Mouse (Mus musculus): Measurements from ENCODE around the gene Clip2.

The Clip2 gene

DNA sequence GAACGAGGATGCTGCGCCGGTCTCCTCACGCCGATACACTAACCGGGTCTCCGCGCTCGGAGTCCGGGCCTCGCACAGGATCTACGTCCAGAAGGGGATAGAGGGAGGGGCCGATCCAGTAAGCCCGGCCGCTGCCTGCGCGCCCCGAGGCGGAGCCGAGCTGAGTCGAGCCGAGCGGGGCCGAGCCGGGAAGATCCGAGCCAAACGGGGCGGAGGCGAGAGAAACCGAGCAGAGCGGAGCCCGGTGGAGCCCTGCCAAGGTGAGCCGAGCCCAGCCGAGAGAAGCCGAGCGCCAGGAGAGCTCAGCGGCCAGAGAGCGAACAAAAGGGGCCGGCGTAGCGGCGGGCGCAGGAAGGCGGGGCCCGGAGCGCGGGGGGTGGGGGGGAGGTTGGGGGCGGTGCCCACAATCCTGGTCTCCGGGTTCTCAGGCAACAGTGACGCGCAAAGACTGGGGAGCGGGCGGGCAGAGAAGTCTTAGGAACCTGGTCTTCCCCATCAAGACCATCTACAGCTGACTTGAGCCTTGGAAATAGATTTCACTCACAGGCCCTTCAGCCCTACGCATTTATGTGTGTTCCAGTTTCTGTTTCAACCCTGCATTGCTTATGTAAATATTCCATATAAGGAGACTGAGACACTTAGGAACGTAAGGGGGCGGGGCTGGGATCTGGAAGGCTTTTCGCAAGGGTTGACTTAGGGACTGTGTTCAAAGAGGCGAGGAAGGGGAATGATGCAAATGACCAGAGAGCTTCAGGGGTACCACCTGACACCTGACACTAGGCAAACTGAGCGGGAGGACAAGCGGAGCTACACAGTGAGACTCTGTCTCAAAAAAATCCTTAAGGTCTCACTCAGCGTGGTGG, at the start of gene Clip2:
Gene Clip2 (minus strand): TSS at position 325 of the 863 bp plus-strand sequence.
- DNase-seq (ENCODE audit: low spot score) = peak; percentile 93

- no peak for DNase-seq (ENCODE audit: low spot score)
Observed at GRCm38 (mm10) chr5:134597711-134598110, 45.5 kb upstream of the Clip2 start.

GRCm38 (mm10) chr5:134593093-134593492, 40.9 kb upstream of the Clip2 start:
- no peak for DNase-seq (ENCODE audit: low spot score)

GRCm38 (mm10) chr5:134592026-134592581, 39.9 kb upstream of the Clip2 start:
- no peak for DNase-seq (ENCODE audit: low spot score)

- no peak for DNase-seq (ENCODE audit: low spot score)
Observed at GRCm38 (mm10) chr5:134589900-134590299, 37.7 kb upstream of the Clip2 start.

DNA sequence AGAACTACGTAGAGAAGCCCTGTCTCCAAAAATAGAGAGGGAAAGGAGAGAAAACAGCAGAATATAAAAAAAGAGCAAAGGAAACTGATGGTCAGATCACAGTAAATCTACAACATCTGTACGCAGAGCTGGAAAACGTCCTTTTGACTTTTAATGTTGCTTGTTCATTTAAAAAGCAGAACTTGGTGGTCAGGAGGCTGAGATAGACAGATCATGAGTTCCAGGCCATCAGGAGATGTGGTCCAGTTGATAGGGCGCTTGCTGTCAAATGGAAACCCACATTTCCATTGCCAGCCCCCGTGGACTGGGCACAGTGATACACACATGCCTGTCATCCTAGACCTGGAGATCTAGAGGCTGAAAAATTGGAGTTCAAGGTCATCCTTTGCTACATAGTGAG, 32.6 kb upstream of the Clip2 start:
- no peak for DNase-seq (ENCODE audit: low spot score)

DNA sequence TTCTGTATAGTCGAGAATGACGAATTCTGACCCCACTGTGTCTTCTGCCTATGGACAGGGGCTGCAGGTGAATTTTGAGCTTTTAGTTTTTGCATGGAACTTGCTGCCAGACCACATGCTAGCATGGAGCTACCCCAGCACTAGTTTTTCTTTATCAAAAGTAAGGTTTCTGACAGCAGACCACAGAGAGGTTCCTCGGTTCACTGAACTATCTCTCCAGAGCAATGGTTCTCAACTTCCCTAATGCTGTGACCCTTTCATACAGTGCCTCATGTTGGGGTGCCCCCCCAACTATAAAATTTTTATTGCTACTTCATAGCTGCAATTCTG, 31.6 kb upstream of the Clip2 start:
- DNase-seq (ENCODE audit: low spot score) = no peak

DNA sequence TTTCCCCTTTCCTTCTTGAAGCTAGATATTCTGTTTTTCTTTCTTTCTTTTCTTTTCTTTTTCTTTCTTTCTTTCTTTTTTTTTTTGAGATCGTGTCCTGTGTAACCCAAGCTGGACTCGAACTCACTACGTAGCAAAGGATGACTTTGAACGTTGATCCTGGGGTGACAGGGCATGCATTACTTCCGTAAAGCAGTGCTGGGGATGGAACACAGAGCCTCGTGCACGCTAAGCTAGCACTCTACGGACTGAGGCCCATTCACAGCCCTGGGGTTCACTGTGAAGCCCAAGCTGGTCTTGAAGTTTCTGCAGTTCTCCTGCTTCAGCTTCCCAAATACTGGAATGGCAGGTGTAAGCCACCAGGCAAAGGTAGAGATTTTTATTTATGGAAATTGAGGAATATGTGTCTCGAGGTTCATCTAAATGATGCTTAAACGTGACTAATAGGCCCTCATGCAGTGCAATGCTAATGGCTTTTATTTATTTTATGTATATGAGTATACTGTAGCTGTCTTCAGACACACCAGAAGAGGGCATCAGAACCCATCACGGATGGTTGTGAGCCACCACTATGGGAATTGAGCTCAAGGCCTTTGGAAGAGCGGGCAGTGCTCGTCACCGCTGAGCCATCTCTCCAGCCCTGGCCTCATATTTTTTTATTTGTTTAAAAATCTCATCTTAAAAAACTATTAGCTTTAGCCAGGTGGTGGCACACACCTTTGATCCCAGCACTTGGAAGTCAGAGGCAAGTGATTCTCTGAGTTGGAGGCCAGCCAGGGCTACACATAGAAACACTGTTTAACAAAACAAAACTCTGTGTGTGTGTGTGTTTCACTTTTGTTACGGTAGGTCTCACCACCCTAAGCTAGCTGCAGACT, 31.0 kb upstream of the Clip2 start:
- DNase-seq (ENCODE audit: low spot score) = no peak

DNA sequence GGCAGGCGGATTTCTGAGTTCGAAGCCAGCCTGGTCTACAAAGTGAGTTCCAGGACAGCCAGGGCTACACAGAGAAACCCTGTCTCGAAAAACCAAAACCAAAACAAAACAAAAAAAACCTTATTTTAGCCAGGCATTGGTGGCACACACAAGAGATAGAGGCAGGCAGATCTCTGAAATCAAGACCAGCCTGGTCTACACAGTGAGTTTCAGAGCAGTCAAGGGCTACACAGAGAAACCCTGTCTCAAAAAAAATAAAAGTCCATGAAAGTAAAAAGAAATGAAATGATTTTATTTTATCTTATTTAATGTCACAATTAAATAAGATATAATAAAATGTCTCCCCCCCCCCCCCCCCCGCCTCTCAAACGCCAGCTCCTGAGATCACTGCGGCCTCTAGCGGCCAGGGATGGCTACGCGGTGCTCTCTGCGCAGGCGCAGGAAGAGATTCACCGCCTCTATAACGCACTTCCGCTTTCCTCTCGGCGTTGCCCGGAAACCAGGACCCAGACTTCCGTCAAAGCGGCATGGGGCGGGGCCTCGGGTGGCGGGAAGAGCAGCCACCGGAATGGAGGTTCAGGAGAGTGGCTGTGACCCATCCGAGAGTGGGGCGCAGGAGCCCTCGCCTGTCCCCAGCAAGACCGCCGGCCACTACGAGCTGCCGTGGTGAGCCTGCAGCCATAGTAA, 30.1 kb upstream of the Clip2 start:
- peak; percentile 98 for DNase-seq (ENCODE audit: low spot score)

DNA sequence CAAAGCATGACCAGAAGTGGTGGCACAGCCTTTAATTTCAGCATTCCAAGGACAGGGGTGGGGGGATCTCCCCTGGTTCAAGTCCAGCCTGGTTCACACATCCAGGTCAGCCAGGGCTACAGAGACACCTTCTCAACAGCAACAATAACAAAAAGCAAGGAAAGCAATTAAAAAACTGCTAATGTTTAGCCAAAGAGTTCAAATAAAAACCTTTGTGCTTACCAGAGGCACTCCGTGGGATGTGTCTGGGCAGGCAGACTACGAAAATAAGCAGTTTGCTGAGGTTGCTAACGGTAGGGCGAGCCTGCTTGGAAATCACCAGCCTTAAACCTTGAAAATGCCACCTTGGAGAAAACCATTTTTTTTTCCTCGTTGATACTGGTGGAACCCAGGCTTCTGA, 28.9 kb upstream of the Clip2 start, which contains the start of gene Rfc2:
Gene Rfc2 (plus strand): TSS at position 221 of the 400 bp plus-strand sequence.
- DNase-seq (ENCODE audit: low spot score) = no peak

GRCm38 (mm10) chr5:134579135-134579534, 26.9 kb upstream of the Clip2 start:
- no peak for DNase-seq (ENCODE audit: low spot score)

DNA sequence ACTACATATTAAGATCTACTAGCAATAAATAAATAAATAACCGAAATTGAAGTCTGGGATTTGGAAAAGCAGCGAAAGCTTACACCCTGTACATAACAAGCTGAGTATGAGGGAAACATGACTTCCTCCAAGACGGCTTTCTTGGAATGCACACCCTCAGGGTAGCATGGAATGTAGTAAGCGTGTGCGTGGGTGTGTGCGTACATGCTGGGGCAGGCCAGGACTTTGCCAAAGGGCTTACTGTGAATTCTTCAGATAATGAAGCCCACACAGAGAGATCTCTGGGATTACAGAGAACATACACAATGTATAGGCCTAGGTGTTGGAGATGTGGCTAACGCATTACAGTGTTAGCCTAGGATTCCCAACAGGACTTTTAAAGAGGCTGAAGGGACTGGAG, 25.3 kb upstream of the Clip2 start:
- DNase-seq (ENCODE audit: low spot score) = no peak

DNA sequence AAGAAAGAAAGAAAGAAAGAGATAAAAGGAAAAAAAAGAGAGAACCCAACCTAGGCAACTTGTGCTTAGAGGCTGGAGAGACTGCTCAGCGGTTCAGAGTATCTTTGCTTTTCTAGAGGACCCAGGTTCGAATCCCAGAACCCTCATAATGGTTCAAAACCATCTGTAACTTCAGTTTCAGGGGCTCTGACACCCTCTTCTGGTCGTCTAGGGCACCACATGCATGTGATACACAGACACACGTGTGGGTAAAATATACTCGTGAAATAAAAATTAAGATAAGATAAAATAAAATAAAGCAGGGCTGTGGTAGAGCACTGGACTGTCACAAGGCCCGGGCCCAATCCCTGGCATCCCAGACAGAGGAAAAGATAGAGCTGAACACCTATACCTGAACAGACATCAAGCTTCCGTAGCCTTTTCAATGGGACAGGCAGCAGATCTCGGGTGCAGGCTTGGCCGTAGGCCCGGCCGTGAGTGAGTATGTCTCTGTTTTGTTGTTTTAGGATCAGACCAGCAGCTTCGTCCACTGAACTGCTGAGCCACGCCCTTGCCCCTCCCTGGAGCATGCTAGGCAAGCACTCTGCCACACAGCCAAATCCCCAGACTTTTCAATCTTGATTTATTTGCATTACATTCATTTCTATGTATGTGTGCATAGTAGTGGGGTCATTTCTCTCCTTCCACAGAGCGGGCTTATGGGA, 24.4 kb upstream of the Clip2 start:
- DNase-seq (ENCODE audit: low spot score) = no peak

GRCm38 (mm10) chr5:134575833-134576232, 23.6 kb upstream of the Clip2 start:
- no peak for DNase-seq (ENCODE audit: low spot score)

GRCm38 (mm10) chr5:134572508-134573214, 20.4 kb upstream of the Clip2 start:
- DNase-seq (ENCODE audit: low spot score) = no peak

- peak; percentile 93 for DNase-seq (ENCODE audit: low spot score)
Observed at GRCm38 (mm10) chr5:134571730-134572507, 19.7 kb upstream of the Clip2 start.

DNA sequence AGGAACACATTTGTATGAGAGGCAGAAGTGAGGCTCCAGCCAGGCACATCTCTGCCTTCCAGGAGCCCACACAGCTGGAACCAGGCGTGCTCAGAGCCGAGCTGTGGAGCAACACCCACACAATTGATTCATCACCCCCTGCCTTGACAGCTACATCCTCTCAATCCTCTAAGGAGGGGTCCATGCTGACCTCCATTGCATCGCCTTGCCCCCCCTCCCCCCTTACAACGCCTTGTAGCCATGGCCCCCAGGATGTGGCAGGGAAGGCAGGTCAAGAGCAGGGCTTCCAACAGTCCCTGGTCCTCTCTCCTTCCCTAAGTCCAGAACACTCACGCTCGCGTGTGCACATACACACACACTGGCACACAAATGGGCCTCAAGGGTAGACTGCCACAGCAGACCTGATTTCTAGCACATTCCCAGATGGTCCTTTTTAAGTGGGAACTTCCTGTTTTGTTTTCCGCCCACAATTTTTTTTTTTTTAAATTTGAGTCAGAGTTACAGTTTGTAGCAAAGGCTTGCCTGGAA, 16.8 kb upstream of the Clip2 start:
- DNase-seq (ENCODE audit: low spot score) = no peak

- DNase-seq (ENCODE audit: low spot score) = no peak
Observed at GRCm38 (mm10) chr5:134568030-134568429, 15.8 kb upstream of the Clip2 start.

DNA sequence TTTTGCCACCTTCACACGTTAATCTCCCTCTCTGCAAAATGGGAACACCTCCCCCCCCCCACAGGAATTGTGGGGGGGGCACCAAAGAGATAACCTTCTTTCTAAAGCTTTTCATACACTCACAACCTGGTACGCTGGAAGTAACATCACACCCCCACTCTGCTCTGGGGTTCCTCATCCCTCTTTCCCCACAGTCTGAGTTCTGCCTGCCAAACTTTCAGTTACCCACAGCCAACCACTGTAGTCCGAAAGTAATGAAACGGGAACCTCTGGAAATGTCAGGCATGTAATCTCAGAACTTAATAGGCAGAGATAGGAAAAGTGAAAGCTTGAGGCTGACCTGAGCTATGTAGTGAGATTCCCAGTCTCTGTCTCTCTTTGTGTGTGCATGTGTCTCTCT, 15.2 kb upstream of the Clip2 start:
- no peak for DNase-seq (ENCODE audit: low spot score)

DNA sequence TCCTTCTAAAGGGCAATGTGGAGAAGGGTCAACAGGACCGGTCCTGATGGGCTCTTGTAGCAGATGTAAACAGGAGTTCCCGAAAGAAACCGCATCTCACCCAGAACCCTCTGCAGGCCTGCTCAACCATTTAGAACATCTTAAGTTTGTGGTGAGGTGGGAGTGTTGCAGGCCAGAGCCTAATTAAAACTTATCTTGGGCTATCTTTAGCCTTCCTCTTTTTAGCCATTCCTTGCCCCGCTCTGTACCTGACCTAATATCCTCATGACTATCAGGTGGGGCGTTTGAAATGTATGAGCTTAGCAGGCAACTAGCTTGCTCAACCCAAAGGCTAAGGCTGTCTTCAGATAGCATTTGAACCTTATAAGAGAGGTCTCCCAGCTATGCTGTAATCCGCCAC, 13.5 kb upstream of the Clip2 start:
- no peak for DNase-seq (ENCODE audit: low spot score)
